Mouse (Mus musculus) liver, embryonic 16.5 days (tissue): ENCODE data around the gene Grik5. TPM values are rescaled to one million over a fixed set of nuclear protein-coding genes. Genes with fewer than 3 reads are reported as not detected.

ENCODE experiments used
- ATAC-seq: fragments of 200-750 bp; cut with Nextera tagmentation; 2 replicates; pipeline ENCODE4 v1.8.0; 2017; ENCODE audit warnings: low read depth, mild to moderate bottlenecking, moderate number of reproducible peaks, moderate library complexity
- H3K27ac ChIP-seq: fragments of 300-500 bp; sonication (generic); 2 replicates; pipeline ENCODE4 v1.5.1; 2014; ENCODE audit warnings: mild to moderate bottlenecking, low read length
- H3K27me3 ChIP-seq: fragments of 300-500 bp; sonication (generic); 2 replicates; pipeline ENCODE4 v1.6.1; 2014; ENCODE audit warnings: low read depth, low read length, mixed read lengths; ENCODE audit not compliant: control insufficient read depth, insufficient read depth
- H3K36me3 ChIP-seq: fragments of 300-500 bp; sonication (generic); 2 replicates; pipeline ENCODE4 v1.6.1; 2014; ENCODE audit warnings: mild to moderate bottlenecking; ENCODE audit not compliant: control insufficient read depth, insufficient read depth
- H3K4me1 ChIP-seq: fragments of 300-500 bp; sonication (generic); 2 replicates; pipeline ENCODE4 v1.6.1; 2014; ENCODE audit warnings: low read depth, low read length, mixed read lengths; ENCODE audit not compliant: control insufficient read depth
- H3K4me2 ChIP-seq: fragments of 300-500 bp; sonication (generic); 2 replicates; pipeline ENCODE4 v1.6.1; 2014; ENCODE audit warnings: low read depth, low read length, mixed read lengths
- H3K4me3 ChIP-seq: fragments of 300-500 bp; sonication (generic); 2 replicates; pipeline ENCODE4 v1.5.1; 2014; ENCODE audit warnings: low read depth, mild to moderate bottlenecking, low read length
- H3K9ac ChIP-seq: fragments of 300-500 bp; sonication (generic); 2 replicates; pipeline ENCODE4 v1.6.1; 2014; ENCODE audit warnings: low read depth, low read length
- H3K9me3 ChIP-seq: fragments of 300-500 bp; sonication (generic); replicated peaks from 2 replicates; pipeline ENCODE4 v1.6.1; 2016; ENCODE audit warnings: low read length; ENCODE audit not compliant: control insufficient read depth
- WGBS: fragments of 180-500 bp; shearing (Covaris S2); extraction: QIAGEN DNeasy Blood & Tissue Kit; methylation state at CpG from one replicate; pipeline ENCODE4 v1.1.7; 2014; ENCODE audit not compliant: insufficient replicate concordance; 5-methylcytosine and 5-hydroxymethylcytosine counted together
- polyA plus RNA-seq: library from polyadenylated mRNA; unstranded; fragments of >200 nt; fragmentation: Nextera tagmentation; extraction: Ambion mirVana; gene quantifications from 2 replicates; pipeline ENCODE4 v1.2.1, GENCODE M21; 2015

Gene Grik5
- polyA plus RNA-seq, 1 experiment from 2014 or later, result 0.92 TPM

DNA sequence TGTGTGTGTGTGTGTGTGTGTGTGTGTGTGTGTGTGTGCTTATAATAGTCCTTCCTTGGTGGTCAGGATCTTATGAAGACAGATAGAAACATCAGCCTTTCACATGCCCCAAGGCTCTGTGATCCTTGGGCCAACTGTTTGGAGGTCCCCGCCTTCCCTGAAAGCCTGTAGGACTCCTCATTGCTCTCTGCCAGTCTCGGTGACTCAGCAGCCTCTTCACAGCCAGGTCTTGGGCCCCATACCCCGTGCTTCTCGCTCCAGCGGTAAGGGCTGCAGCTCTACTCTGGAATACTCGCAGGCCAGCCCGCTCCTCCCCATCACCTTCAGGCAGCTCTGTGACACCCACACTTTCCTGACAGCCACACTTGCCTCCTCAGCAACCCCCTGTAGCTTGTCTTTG, 45.7 kb downstream of the Grik5 start:
- no peak overlapping the region for H3K27ac ChIP-seq
- no peak overlapping the region for H3K4me3 ChIP-seq
- no peaks in the 10 kb centered on the region for H3K27me3 ChIP-seq
- H3K4me2 ChIP-seq, result no peak overlapping the region
- no peaks in the 10 kb centered on the region for H3K4me1 ChIP-seq
- WGBS, result 43% methylated on average over 7 of the region's 7 CpGs
- no peaks in the 10 kb centered on the region for H3K9me3 ChIP-seq
- H3K9ac ChIP-seq, result no peak overlapping the region
- H3K36me3 ChIP-seq, result no peaks in the 10 kb centered on the region
- ATAC-seq, result no peak

- ATAC-seq, result no peak
- Histone ChIP-seq H3K4me1 (no peaks in the 10 kb centered on the region), H3K4me3 (no peak overlapping the region), H3K27me3 (no peaks in the 10 kb centered on the region), H3K27ac (no peak overlapping the region), H3K9me3 (no peaks in the 10 kb centered on the region), H3K36me3 (no peaks in the 10 kb centered on the region), H3K4me2 (no peak overlapping the region), H3K9ac (no peak overlapping the region)
- 48% methylated on average over 10 of the region's 10 CpGs for WGBS
Measured at GRCm38 (mm10) chr7:25025855-25026439, 46.2 kb downstream of the Grik5 start.

- no peak overlapping the region for H3K9ac ChIP-seq
- H3K9me3 ChIP-seq, result no peaks in the 10 kb centered on the region
- no peak overlapping the region for H3K27ac ChIP-seq
- no peaks in the 10 kb centered on the region; the same call in 1 of the 2 replicates for H3K4me1 ChIP-seq
- no peak for ATAC-seq
- H3K4me3 ChIP-seq, result no peak overlapping the region
- WGBS, result 56% methylated on average over 7 of the region's 7 CpGs
- no peak overlapping the region for H3K4me2 ChIP-seq
- H3K36me3 ChIP-seq, result no peaks in the 10 kb centered on the region
- peaks cover 49% of the 10 kb centered on the region for H3K27me3 ChIP-seq
Measured at GRCm38 (mm10) chr7:25011592-25011991, 60.6 kb downstream of the Grik5 start.

- peaks cover 62% of the 10 kb centered on the region for H3K27me3 ChIP-seq
- peak overlapping the region; percentile 26 for H3K4me3 ChIP-seq
- H3K9ac ChIP-seq, result no peak overlapping the region
- H3K36me3 ChIP-seq, result no peaks in the 10 kb centered on the region
- no peak overlapping the region for H3K27ac ChIP-seq
- no peaks in the 10 kb centered on the region for H3K9me3 ChIP-seq
- H3K4me1 ChIP-seq, result no peaks in the 10 kb centered on the region; the same call in 1 of the 2 replicates
- ATAC-seq, result no peak
- WGBS, result 1% methylated on average over 90 of the region's 97 CpGs
- peak overlapping the region; percentile 53 for H3K4me2 ChIP-seq
Measured at GRCm38 (mm10) chr7:25010090-25010913, 61.8 kb downstream of the Grik5 start.

- no peak overlapping the region for H3K9ac ChIP-seq
- H3K9me3 ChIP-seq, result no peaks in the 10 kb centered on the region
- H3K36me3 ChIP-seq, result no peaks in the 10 kb centered on the region
- H3K4me3 ChIP-seq, result no peak overlapping the region
- no peaks in the 10 kb centered on the region; the same call in 1 of the 2 replicates for H3K4me1 ChIP-seq
- H3K4me2 ChIP-seq, result no peak overlapping the region
- ATAC-seq, result no peak
- no peak overlapping the region for H3K27ac ChIP-seq
- H3K27me3 ChIP-seq, result peaks cover 70% of the 10 kb centered on the region
- 13% methylated on average over 20 of the region's 20 CpGs for WGBS
Measured at GRCm38 (mm10) chr7:25009099-25009700, 62.9 kb downstream of the Grik5 start.

DNA sequence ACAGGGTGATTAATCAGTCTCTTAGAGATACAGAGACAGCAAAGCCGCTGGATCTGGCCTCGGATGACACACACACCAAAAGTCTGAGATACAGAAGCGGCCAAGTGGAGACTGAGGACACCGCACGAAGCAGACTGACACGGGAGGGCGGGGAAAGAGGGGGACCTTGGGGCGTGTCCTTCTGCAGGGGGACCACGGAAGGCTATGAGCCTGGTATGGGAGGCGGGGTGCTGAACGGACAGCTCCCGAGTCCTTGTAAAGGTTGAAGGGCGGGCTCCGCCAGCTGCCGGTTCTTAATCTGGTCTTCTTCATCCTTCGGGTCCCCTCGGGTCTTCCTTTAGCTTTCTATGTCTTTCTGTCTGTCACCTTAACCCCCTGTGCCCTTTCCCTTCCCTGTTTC, 63.5 kb downstream of the Grik5 start:
- Histone ChIP-seq H3K4me3 (no peak overlapping the region), H3K4me1 (no peaks in the 10 kb centered on the region; the same call in 1 of the 2 replicates), H3K9ac (no peak overlapping the region), H3K27me3 (peaks cover 73% of the 10 kb centered on the region), H3K27ac (no peak overlapping the region), H3K36me3 (no peaks in the 10 kb centered on the region), H3K9me3 (no peaks in the 10 kb centered on the region), H3K4me2 (no peak overlapping the region)
- ATAC-seq, result no peak
- WGBS, result 2% methylated on average over 17 of the region's 17 CpGs

GRCm38 (mm10) chr7:25007609-25008374, 64.4 kb downstream of the Grik5 start:
- Histone ChIP-seq H3K4me3 (no peak overlapping the region), H3K9ac (no peak overlapping the region), H3K27me3 (peaks cover 77% of the 10 kb centered on the region), H3K4me2 (no peak overlapping the region), H3K4me1 (no peaks in the 10 kb centered on the region; the same call in 1 of the 2 replicates), H3K9me3 (no peaks in the 10 kb centered on the region), H3K36me3 (no peaks in the 10 kb centered on the region), H3K27ac (no peak overlapping the region)
- ATAC-seq, result no peak
- WGBS, result 26% methylated on average over 8 of the region's 8 CpGs

GRCm38 (mm10) chr7:25006586-25007364, 65.4 kb downstream of the Grik5 start:
- Histone ChIP-seq H3K4me2 (no peak overlapping the region), H3K27ac (no peak overlapping the region), H3K36me3 (no peaks in the 10 kb centered on the region), H3K9ac (no peak overlapping the region), H3K27me3 (peaks cover 75% of the 10 kb centered on the region), H3K9me3 (no peaks in the 10 kb centered on the region), H3K4me3 (no peak overlapping the region), H3K4me1 (no peaks in the 10 kb centered on the region; the same call in 1 of the 2 replicates)
- 45% methylated on average over 12 of the region's 12 CpGs for WGBS
- peak; percentile 17; the same call in 1 of the 2 replicates for ATAC-seq
